Mouse (Mus musculus) adrenal gland, postnatal 36 days (tissue): ENCODE measurements at regions not wholly inside any gene's neighbourhood (a gene's known extent, or its start where the extent isn't known, plus 50 kb on each side); places are given as distances from the start of the nearest gene placed in this dataset.

Source experiments
- DNase-seq, 2 experiments: peaks; one replicate each; pipeline ENCODE4 v3.0.0; 2021; ENCODE audit warnings: mixed read lengths in 1 of 2

DNA sequence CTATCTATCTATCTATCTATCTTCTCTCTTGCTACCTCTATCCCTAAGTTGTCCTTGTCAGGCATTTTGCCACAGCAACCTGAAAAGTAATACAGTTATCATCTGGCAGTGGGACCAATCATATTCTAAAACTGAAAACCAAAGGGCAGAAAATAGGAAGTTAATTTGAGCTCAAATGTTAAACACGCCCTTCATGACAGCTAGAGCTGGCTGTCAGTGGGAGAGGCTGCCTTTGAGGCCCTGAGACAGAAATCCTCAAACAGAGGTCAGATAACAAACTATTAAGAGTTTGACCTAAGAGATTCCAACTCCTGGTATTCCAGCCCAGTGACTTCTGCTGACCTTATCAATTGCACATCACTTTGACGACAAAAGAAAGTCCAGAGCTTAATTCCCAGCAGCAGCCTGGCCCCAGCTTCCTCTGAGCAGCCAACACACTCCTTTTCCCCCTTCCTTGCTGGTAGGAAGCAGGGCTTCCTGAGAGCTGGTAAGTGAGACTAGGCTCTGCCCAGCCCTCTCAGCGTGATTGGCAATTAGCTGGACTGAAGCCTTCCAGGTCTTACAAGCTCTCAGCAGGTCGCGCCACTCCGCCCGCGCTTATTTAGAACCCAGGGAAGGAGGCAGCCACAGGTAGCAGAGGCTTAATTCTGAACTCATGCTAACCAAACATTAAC lies 250.0 kb downstream of the Sec61b start:
- no peak for DNase-seq

DNA sequence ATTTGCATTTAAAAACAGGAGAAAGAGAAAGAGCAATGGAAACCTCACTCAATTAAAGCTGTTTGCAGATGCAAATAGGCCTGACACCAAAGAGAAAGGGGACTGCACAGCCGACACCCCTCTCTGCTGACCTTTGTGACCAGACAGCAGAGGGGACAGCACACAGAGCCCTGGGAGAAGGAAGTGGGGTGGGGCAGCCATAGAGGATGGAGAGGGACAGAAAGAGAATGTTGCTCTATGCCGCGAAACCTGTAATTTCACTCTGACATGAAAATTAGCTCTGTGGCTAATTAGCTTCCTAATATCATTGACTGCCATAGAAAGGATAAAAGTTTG lies 250.5 kb downstream of the Sec61b start:
- DNase-seq = no peak

GRCm38 (mm10) chr4:47746498-47747190 lies 272.2 kb downstream of the Sec61b start:
- no peak for DNase-seq

DNA sequence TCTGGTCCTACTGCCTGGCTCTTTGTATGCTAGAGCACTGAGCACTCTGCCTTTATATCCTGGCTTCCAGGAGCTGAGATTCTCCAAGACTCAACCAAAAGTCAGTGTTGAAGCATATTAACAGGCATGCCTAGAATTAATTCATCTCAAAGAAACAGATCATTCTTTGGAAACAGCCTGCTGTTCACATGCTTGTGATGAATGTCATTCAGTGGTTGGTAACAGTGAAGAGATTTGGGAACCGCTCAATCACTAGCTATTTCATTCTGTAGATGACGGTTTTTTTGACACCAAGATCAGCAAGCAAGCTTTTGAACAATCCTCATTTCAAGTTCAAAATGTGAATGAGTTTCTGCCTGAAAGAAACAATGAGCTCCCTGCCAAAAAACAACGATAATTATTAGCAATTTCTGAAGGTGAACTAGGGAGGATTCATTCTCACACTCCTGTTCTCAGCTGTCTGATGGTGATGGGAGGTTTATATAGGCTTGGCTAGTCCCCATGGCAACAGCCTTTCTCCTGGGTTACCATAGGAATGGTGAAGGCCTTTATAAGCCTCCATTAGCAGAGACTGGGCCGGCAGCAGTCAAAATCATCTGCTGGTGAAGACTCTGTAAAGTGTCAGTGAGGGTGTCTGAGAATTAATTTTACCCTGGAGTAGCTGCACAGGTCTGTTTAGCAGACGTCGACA lies 272.6 kb upstream of the Nr4a3 start:
- no peak for DNase-seq

DNA sequence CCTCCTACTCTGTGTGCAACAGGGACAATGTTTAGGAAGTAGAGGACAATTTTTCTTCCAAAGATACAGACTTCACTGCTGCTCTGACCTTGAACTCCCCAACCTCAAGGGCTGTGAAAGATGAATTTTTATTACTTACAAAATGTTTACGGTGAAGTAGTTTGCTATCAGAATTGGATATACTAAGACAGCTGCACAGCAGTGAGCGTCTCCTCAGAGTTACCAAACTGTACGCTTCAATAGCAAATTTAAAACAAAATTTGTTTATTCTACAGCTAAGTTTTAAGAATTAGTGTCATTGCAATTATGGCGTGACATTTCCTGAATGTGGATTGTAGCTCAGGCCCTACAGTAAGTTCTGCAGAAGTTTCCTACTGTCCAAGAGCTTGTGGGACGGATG lies 270.3 kb upstream of the Nr4a3 start:
- DNase-seq = no peak

GRCm38 (mm10) chr4:47781039-47781438 lies 263.9 kb upstream of the Nr4a3 start:
- peak; percentile 13 to 27 for DNase-seq

- no peak for DNase-seq
Observed at GRCm38 (mm10) chr4:47796977-47797376, 248.0 kb upstream of the Nr4a3 start.

DNA sequence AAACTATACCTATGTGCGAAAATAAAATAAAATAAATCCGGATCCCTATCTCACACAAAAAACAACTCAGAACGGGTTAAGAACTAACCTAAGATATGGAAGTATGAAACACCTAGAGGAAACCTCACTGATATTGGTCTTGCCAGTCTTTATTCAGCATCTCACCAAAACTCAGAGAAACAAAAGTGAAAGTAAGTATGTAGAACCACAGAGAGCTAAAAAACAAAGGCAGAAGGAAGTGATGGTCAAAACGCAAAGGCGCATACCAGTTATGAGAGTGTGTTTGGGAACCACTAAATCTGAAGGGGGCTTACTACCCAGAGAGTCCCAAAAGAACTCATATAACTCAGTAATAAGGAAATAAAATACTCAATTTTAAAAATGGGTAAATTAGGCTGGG lies 245.8 kb upstream of the Nr4a3 start:
- DNase-seq = no peak

DNA sequence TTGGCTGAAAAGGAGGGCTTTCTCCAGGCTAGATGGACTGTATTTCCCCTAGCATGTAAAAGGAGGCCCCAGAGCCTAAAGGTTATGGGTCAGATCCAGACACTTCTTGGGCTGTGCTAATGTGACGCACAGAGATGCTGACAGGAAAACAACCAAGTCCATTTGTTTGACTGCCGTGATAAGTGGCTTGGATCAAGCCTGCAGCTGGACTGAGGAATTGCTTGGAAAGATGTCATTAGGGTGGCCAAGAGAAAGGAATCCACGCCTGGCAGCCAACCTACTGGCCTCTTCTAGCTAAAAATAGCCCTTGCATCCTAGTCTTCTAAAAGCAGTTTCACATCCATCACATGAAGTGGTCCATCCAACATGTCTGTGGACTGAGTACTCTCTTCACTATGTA lies 241.8 kb upstream of the Nr4a3 start:
- no peak for DNase-seq

DNA sequence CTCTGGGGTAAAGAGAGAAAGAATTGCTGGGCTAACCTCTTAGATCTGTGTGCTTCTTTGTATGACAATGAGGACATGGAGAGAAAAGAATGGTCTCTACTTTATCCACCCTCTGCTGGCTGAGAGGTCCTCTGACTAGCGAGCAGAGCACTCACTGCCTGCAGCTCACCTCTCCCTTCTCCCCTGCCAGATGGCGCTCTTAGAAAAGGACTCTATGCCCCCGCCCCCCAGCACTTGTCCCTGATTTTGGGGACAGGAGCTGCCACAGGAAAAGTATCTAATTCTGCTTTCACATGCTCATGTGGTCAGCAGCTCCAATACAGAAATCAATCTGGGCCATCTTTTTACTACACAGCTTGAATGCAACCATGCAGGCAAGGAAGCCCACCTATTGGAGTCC lies 237.1 kb upstream of the Nr4a3 start:
- DNase-seq = no peak

DNA sequence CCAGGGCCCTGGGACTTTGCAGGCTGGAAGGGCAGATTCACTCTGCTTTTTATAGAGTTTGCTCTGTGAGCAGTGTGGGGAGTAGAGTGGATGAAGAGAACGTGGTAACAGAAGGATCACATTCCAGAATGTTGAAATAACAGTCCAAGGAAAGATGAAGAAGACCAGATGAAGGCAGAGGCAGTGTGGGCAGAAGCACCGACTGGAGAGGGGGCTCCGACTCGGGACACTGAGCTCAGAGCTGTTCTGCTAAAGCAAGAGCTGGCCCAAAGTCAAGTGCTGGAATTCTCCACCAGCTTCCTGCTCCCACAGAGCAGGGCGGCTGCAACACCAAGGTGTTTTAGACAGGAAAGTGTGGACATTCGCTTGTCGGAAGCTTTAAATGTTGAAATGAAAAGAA lies 230.9 kb upstream of the Nr4a3 start:
- no peak for DNase-seq

DNA sequence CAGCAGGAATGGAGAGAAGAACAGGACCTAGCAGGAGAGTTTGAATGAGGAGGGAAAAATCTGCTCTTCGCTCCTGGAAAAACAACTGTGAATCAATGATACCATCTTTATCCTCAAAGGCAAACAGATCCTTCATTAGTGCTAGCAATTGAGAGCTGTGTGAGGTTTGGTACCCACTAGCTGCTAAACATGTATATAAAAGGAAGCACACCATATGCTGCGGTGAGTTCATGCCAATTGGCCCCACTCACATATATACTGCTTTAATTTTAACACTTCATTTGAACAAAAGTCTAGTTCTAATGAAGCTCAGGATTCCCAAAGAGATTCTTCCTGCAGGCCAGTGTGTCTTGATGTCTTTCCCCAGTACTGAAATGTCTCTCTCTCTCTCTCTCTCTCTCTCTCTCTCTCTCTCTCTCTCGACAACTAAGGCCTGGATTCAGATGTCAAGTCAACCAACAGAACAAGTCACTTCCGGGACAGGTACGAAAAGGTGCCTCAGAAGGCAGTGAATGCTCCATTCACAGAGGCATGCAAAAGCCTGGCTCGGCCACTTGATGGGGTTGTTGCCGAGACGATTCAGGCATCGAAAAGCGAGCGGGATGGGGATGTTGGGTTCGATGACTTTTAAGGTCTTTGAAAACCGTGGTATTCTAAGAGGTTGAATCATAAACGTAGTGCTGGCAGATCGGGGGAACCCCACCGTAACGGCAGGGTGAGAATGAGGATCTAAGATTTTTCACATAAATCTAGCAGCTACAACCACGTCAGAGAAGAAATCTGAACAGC lies 226.4 kb upstream of the Nr4a3 start:
- DNase-seq = no peak

DNA sequence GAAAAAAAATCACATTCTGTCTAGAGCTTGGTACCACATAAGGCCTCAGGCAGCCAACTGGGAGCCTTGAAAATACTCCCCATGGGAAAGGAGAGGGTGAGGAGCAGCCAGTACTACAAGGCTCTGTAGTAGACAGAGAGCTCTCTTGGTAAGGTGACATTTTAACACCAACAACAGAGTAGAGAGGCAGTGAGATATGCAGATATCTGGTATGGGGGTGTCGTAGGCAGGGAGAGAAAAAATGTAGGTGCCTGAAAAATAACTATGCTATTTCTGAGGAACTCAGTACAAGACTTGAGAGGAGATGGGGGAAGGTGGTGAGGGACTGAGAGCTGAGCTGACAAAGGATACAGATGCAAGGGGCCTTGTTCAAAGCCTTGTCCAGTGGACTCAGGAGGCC lies 224.4 kb upstream of the Nr4a3 start:
- no peak for DNase-seq

- no peak for DNase-seq
Observed at GRCm38 (mm10) chr4:47823299-47823698, 221.7 kb upstream of the Nr4a3 start.

- DNase-seq = no peak
Observed at GRCm38 (mm10) chr4:47824083-47824482, 220.9 kb upstream of the Nr4a3 start.

GRCm38 (mm10) chr4:47832905-47833304 lies 212.0 kb upstream of the Nr4a3 start:
- no peak for DNase-seq

DNA sequence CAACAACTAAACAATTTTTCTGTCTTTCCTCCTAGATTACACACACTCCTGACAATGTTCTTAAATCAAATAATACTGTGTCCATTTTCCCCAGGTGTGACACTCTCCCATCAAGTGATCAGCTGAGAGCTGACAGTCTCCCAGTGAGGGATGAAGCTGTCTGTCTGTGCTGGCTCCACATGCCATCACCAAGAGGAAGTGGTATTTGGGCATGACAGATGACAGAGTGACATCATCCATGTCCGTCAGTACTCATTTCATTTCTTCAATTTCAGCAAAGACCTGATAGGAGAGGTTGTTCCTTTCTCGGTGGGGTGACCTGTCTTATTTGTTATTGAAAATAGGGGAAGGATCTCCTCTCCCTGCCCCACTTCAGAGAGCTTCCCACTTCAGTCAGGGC lies 206.5 kb upstream of the Nr4a3 start:
- no peak for DNase-seq

GRCm38 (mm10) chr4:47842128-47842656 lies 202.8 kb upstream of the Nr4a3 start:
- no peak for DNase-seq

DNA sequence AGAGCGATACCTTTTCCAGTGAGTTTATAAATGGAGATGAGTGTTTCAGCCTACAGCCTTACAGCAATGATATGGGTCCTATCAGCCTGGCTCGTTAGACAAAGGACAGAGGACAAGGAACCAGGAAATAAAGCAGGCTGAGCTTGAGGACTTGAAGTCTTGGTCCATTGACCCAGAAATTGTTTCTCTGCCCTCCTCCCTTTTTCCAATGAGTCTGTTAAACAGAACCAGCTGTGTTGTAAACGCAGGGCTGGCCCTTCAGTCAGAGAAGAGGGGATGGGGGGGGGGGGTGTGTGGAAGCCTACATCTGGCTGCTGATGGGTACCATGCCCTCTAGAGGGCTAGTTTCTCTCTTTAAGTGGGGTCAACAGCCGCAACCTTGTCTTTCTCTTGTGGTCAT lies 199.7 kb upstream of the Nr4a3 start:
- DNase-seq = no peak

DNA sequence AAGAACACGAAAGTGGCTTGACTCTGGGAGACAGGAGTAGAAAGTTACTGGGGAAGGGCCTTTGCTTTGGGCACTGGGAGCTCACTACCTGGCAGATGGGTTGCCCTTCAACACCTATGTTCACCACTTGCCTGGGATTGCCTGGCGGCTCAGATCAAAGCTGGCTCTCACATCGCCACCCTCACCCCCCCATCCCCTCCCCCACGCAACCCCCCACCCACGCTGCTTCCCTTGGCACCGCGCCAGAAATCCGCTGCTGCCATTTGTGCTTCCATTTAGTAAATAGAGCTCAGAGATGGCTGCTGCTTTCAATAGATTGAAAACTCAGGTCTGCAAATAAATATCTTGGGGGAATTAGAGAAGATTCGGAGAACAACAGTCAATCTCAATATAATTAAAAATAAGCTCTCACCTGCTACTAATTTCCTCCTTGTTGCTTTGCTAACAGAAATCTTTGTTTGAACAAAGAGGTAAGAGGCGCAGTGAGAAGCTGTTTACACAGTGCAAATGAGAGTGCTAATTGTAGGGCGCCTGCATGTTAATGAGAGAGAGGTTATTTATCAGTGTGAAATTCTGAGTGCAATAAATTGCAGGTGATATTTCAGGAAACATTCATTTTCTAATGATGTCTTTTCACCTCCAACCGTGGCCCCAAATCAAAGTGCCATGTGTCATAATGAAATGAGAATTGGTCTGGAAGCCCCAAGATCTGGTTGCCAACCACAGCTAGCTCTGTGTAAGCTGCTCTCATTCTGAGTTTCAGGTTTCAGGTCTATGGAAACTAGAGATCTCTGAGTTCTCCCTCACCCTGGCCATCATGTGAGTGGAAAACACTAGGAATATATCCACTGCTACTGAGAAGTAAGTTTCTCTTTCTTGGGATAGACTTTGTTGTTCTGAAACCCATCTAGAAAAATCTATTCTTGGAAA lies 198.3 kb upstream of the Nr4a3 start:
- no peak for DNase-seq

- DNase-seq = no peak
Observed at GRCm38 (mm10) chr4:47861151-47861550, 183.8 kb upstream of the Nr4a3 start.
